Mouse (Mus musculus): ENCODE data around the gene Gan.

- TF ChIP-seq KAT2A (IDR thresholded peaks at IDR 0.05; ENCODE audit: insufficient replicate concordance, low read length), result no peak
- no peak for TF ChIP-seq ZNF384 (IDR thresholded peaks at IDR 0.05; ENCODE audit: low read depth, low read length)
- TF ChIP-seq TCF12 (IDR thresholded peaks at IDR 0.05; ENCODE audit: low read depth, low read length), result no peak
- no peak for TF ChIP-seq EP300 (IDR thresholded peaks at IDR 0.05; ENCODE audit: low read length)
- TF ChIP-seq CTCF (conservative IDR thresholded peaks at IDR 0.05 in 1 of 2, IDR thresholded peaks at IDR 0.05 in 1 of 2; ENCODE audit: low read depth in 2 of 2, low read length in 2 of 2), result no peak
- no peak for TF ChIP-seq E2F4 (IDR thresholded peaks at IDR 0.05; ENCODE audit: insufficient replicate concordance, low read depth, low read length)
- no peak for TF ChIP-seq MYC (IDR thresholded peaks at IDR 0.05; ENCODE audit: low read depth, low read length)
- no peak for TF ChIP-seq ZKSCAN1 (IDR thresholded peaks at IDR 0.05; ENCODE audit: borderline replicate concordance, low read depth, low read length)
- TF ChIP-seq TBP (conservative IDR thresholded peaks at IDR 0.05; ENCODE audit: low read depth, low read length), result no peak
- no peak for TF ChIP-seq MAFK (IDR thresholded peaks at IDR 0.05; ENCODE audit: insufficient replicate concordance, low read length)
- TF ChIP-seq RAD21 (IDR thresholded peaks at IDR 0.05; ENCODE audit: low read depth, low read length), result no peak
Observed at GRCm38 (mm10) chr8:117200803-117201202, 42.9 kb downstream of the Gan start.

Data from CH12.LX (cell line).